Mouse (Mus musculus): ENCODE data around the gene Haus5. TPM values are rescaled to one million over a fixed set of nuclear protein-coding genes. Genes with fewer than 3 reads are reported as not detected.

Haus5 gene
- total and polyA plus RNA-seq, 3 experiments: 32.3 to 50.9 (median 45.6) TPM

DNA sequence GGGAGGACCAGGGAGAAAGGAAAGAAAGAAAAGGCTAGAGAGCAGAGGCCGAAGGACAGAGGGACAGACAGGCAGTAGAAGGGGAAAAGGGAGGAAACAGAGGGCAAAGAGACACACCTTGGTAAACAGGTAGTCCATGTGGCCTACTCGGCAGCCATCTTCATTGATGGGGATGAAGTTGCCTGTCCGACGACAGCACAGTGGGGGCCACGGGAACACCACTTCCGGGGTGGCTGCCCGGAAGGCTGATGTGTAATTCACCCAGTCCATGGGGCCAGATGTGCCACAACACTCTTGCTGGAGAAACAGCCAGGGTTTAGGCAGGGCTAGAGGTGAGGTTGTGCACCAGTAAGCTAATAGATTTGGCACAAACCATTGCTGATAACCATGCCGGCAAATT is 59.9 kb downstream of the Haus5 start (continued):
- TF ChIP-seq MXI1 (IDR thresholded peaks at IDR 0.05; ENCODE audit: low read depth, low read length): no peak
- TF ChIP-seq UBTF (IDR thresholded peaks at IDR 0.05; ENCODE audit: low read depth, low read length): no peak
- TF ChIP-seq RCOR1 (conservative IDR thresholded peaks at IDR 0.05; ENCODE audit: low read depth, low read length): no peak
- TF ChIP-seq MAZ (IDR thresholded peaks at IDR 0.05; ENCODE audit: low read depth, low read length): peak; percentile 69; the same call in 1 of the 2 replicates

DNA sequence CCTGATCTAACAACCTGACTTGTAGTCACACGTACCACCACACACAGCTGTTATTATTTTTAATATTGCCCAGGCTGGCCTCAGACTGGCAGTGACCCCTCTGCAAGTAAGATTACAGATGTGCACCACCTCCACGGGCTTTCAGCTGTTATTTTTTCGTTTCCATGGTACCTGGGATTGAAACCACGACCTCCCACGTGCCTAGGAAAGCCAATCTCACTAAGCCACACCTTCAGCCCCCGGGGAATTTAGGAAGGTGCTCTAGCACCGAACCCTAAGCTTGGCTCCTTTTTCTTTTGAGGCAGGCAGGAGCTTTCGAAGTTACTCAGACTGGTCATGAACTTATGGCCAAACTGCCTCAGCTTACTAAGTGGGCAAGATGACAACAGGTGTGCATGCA is 60.4 kb downstream of the Haus5 start:
- Histone ChIP-seq H3K27ac (ENCODE audit: insufficient read depth, low read depth) (peak overlapping the region; percentile 64), H3K27me3 (replicated peaks) (no peaks in the 10 kb centered on the region), H3K9ac (ENCODE audit: insufficient read depth, low read depth) (peak overlapping the region; percentile 51), H3K4me2 (ENCODE audit: insufficient read depth, low read depth, poor library complexity, severe bottlenecking) (peak overlapping the region; percentile 52), H3K9me3 (replicated peaks; ENCODE audit: low read length) (peaks cover 3% of the 10 kb centered on the region), H3K4me3 (replicated peaks in 1 of 3; ENCODE audit: low read depth in 2 of 3, low read length in 2 of 3, poor library complexity in 1 of 3) (peak overlapping the region in 2 of 3 experiments; percentile 23 to 60), H3K79me2 (replicated peaks; ENCODE audit: control insufficient read depth, extremely low read depth, insufficient read depth, poor library complexity, severe bottlenecking) (peaks cover 3% of the 10 kb centered on the region), H3K36me3 (replicated peaks in 1 of 2; ENCODE audit: control insufficient read depth in 1 of 2, insufficient read depth in 1 of 2, low read length in 1 of 2) (peaks cover 0 to 27% of the 10 kb centered on the region in 2 experiments), H3K4me1 (ENCODE audit: control insufficient read depth in 1 of 2, insufficient read depth in 2 of 2) (peaks cover 23 to 29% of the 10 kb centered on the region in 2 experiments)
- dilution Hi-C loops (cut with MboI; ENCODE audit: extremely low pct_ligation_motif_present, extremely low pct_unique_long_range_greater_than_20kb, low sequenced_read_pairs): no loop called here
- DNase-seq (ENCODE audit: extremely low read depth): no peak
- in situ Hi-C loops (cut with MboI; ENCODE audit: low pct_ligation_motif_present, low pct_unique_long_range_greater_than_20kb, low sequenced_read_pairs): no loop called here
- TF ChIP-seq TBP (conservative IDR thresholded peaks at IDR 0.05; ENCODE audit: low read depth, low read length) (no peak), BHLHE40 (IDR thresholded peaks at IDR 0.05; ENCODE audit: low read depth, low read length) (peak; percentile 81), MXI1 (IDR thresholded peaks at IDR 0.05; ENCODE audit: low read depth, low read length) (no peak), USF2 (conservative IDR thresholded peaks at IDR 0.05; ENCODE audit: low read depth, low read length) (0 out of 2 replicates have a peak, but pooled peaks have one; percentile 10), E2F4 (IDR thresholded peaks at IDR 0.05; ENCODE audit: insufficient replicate concordance, low read depth, low read length) (no peak), IRF4 (IDR thresholded peaks at IDR 0.05; ENCODE audit: low read depth, low read length) (peak; percentile 9; the same call in 1 of the 2 replicates), SIN3A (IDR thresholded peaks at IDR 0.05; ENCODE audit: low read length) (peak; percentile 35), MYC (IDR thresholded peaks at IDR 0.05; ENCODE audit: low read depth, low read length) (no peak; the same call in 1 of the 2 replicates), EP300 (IDR thresholded peaks at IDR 0.05; ENCODE audit: low read length) (no peak), USF1 (IDR thresholded peaks at IDR 0.05; ENCODE audit: low read depth, low read length) (peak; percentile 61), CHD2 (IDR thresholded peaks at IDR 0.05; ENCODE audit: low read length) (no peak), NRF1 (IDR thresholded peaks at IDR 0.05; ENCODE audit: low read depth, low read length) (no peak), ETS1 (conservative IDR thresholded peaks at IDR 0.05; ENCODE audit: low read depth, low read length) (no peak), CTCF (conservative IDR thresholded peaks at IDR 0.05 in 1 of 2, IDR thresholded peaks at IDR 0.05 in 1 of 2; ENCODE audit: low read depth in 2 of 2, low read length in 2 of 2) (no peak), ZKSCAN1 (IDR thresholded peaks at IDR 0.05; ENCODE audit: borderline replicate concordance, low read depth, low read length) (no peak), GABPA (IDR thresholded peaks at IDR 0.05; ENCODE audit: insufficient replicate concordance, low read depth, low read length) (no peak), KAT2A (IDR thresholded peaks at IDR 0.05; ENCODE audit: insufficient replicate concordance, low read length) (no peak), ZNF384 (IDR thresholded peaks at IDR 0.05; ENCODE audit: low read depth, low read length) (no peak), POLR2A (IDR thresholded peaks at IDR 0.05; ENCODE audit: low read depth, low read length) (peak; percentile 28; the same call in 1 of the 2 replicates), RAD21 (IDR thresholded peaks at IDR 0.05; ENCODE audit: low read depth, low read length) (no peak), MAX (IDR thresholded peaks at IDR 0.05; ENCODE audit: low read length) (no peak), MAZ (IDR thresholded peaks at IDR 0.05; ENCODE audit: low read depth, low read length) (no peak), NELFE (IDR thresholded peaks at IDR 0.05; ENCODE audit: low read depth, low read length) (no peak), MEF2A (IDR thresholded peaks at IDR 0.05; ENCODE audit: borderline replicate concordance, low read depth, low read length) (no peak)

Other genes starting within 250 kb of the Haus5 start
Only the 20 nearest of the 33 such genes appear.
- 1.6 and 2.3 TPM in 2 replicates for gene Hspb6, start 112.8 kb downstream of the Haus5 start, total RNA-seq (2012; rRNA removed)
- gene Hspb6, start 112.8 kb downstream of the Haus5 start, total RNA-seq (2014; rRNA removed): 0.79 and 1.2 TPM in 2 replicates
- gene Hspb6, start 112.8 kb downstream of the Haus5 start, polyA plus RNA-seq (2012; ENCODE audit: insufficient read length, low read depth): 4.1 and 6.0 TPM in 2 replicates
- gene Proser3, start 112.7 kb downstream of the Haus5 start, total RNA-seq (2012; rRNA removed): 4.0 and 5.9 TPM in 2 replicates
- gene Proser3, start 112.7 kb downstream of the Haus5 start, total RNA-seq (2014; rRNA removed): 1.7 and 2.0 TPM in 2 replicates
- 5.7 and 6.0 TPM in 2 replicates for gene Proser3, start 112.7 kb downstream of the Haus5 start, polyA plus RNA-seq (2012; ENCODE audit: insufficient read length, low read depth)
- 8.3 and 11.0 TPM in 2 replicates for gene Lin37, start 105.2 kb downstream of the Haus5 start, total RNA-seq (2012; rRNA removed)
- 4.0 and 5.2 TPM in 2 replicates for gene Lin37, start 105.2 kb downstream of the Haus5 start, total RNA-seq (2014; rRNA removed)
- gene Lin37, start 105.2 kb downstream of the Haus5 start, polyA plus RNA-seq (2012; ENCODE audit: insufficient read length, low read depth): 38.6 and 49.5 TPM in 2 replicates
- 56.7 and 61.2 TPM in 2 replicates for gene U2af1l4, start 101.7 kb downstream of the Haus5 start, total RNA-seq (2012; rRNA removed)
- gene U2af1l4, start 101.7 kb downstream of the Haus5 start, total RNA-seq (2014; rRNA removed): 60.8 and 63.4 TPM in 2 replicates
- gene U2af1l4, start 101.7 kb downstream of the Haus5 start, polyA plus RNA-seq (2012; ENCODE audit: insufficient read length, low read depth): 51.5 and 54.4 TPM in 2 replicates
- gene Gm49396, start 101.7 kb downstream of the Haus5 start, total RNA-seq (2012; rRNA removed): 2.6 and 2.7 TPM in 2 replicates
- 1.9 and 2.3 TPM in 2 replicates for gene Gm49396, start 101.7 kb downstream of the Haus5 start, total RNA-seq (2014; rRNA removed)
- gene Gm49396, start 101.7 kb downstream of the Haus5 start, polyA plus RNA-seq (2012; ENCODE audit: insufficient read length, low read depth): 3.3 and 3.8 TPM in 2 replicates
- 55.2 and 59.2 TPM in 2 replicates for gene Psenen, start 101.4 kb downstream of the Haus5 start, total RNA-seq (2012; rRNA removed)
- gene Psenen, start 101.4 kb downstream of the Haus5 start, total RNA-seq (2014; rRNA removed): 83.6 and 92.7 TPM in 2 replicates
- gene Psenen, start 101.4 kb downstream of the Haus5 start, polyA plus RNA-seq (2012; ENCODE audit: insufficient read length, low read depth): 101 and 121 TPM in 2 replicates
- gene Igflr1, start 99.6 kb downstream of the Haus5 start, total RNA-seq (2012; rRNA removed): 0.92 and 1.3 TPM in 2 replicates
- not detected in 2 replicates for gene Igflr1, start 99.6 kb downstream of the Haus5 start, total RNA-seq (2014; rRNA removed)
- 0.65 TPM in 1 of 2 replicates, not detected in the other for gene Igflr1, start 99.6 kb downstream of the Haus5 start, polyA plus RNA-seq (2012; ENCODE audit: insufficient read length, low read depth)
- 17.2 and 18.3 TPM in 2 replicates for gene Kmt2b, start 76.3 kb downstream of the Haus5 start, total RNA-seq (2012; rRNA removed)
- 4.8 and 8.4 TPM in 2 replicates for gene Kmt2b, start 76.3 kb downstream of the Haus5 start, total RNA-seq (2014; rRNA removed)
- 31.0 and 32.8 TPM in 2 replicates for gene Kmt2b, start 76.3 kb downstream of the Haus5 start, polyA plus RNA-seq (2012; ENCODE audit: insufficient read length, low read depth)
- gene Zbtb32, start 66.1 kb downstream of the Haus5 start, total RNA-seq (2012; rRNA removed): 183 TPM in 2 replicates
- 156 and 173 TPM in 2 replicates for gene Zbtb32, start 66.1 kb downstream of the Haus5 start, total RNA-seq (2014; rRNA removed)
- 171 and 178 TPM in 2 replicates for gene Zbtb32, start 66.1 kb downstream of the Haus5 start, polyA plus RNA-seq (2012; ENCODE audit: insufficient read length, low read depth)
- gene Upk1a, start 52.1 kb downstream of the Haus5 start, total RNA-seq (2012; rRNA removed): 6.5 and 10.9 TPM in 2 replicates
- 0.47 and 0.49 TPM in 2 replicates for gene Upk1a, start 52.1 kb downstream of the Haus5 start, total RNA-seq (2014; rRNA removed)
- gene Upk1a, start 52.1 kb downstream of the Haus5 start, polyA plus RNA-seq (2012; ENCODE audit: insufficient read length, low read depth): 1.8 and 2.3 TPM in 2 replicates
- gene Cox6b1, start 38.8 kb downstream of the Haus5 start, total RNA-seq (2012; rRNA removed): 432 and 456 TPM in 2 replicates
- gene Cox6b1, start 38.8 kb downstream of the Haus5 start, total RNA-seq (2014; rRNA removed): 776 and 802 TPM in 2 replicates
- gene Cox6b1, start 38.8 kb downstream of the Haus5 start, polyA plus RNA-seq (2012; ENCODE audit: insufficient read length, low read depth): 581 and 625 TPM in 2 replicates
- gene Etv2, start 29.1 kb downstream of the Haus5 start, total RNA-seq (2012; rRNA removed): not detected in 2 replicates
- not detected in 2 replicates for gene Etv2, start 29.1 kb downstream of the Haus5 start, total RNA-seq (2014; rRNA removed)
- gene Etv2, start 29.1 kb downstream of the Haus5 start, polyA plus RNA-seq (2012; ENCODE audit: insufficient read length, low read depth): not detected in 2 replicates
- gene Rbm42, start 14.7 kb downstream of the Haus5 start, total RNA-seq (2012; rRNA removed): 109 and 121 TPM in 2 replicates
- gene Rbm42, start 14.7 kb downstream of the Haus5 start, total RNA-seq (2014; rRNA removed): 65.3 and 67.2 TPM in 2 replicates
- gene Rbm42, start 14.7 kb downstream of the Haus5 start, polyA plus RNA-seq (2012; ENCODE audit: insufficient read length, low read depth): 104 and 105 TPM in 2 replicates
- not detected in 2 replicates for gene Pmis2, start 6.6 kb upstream of the Haus5 start, total RNA-seq (2012; rRNA removed)
- gene Pmis2, start 6.6 kb upstream of the Haus5 start, total RNA-seq (2014; rRNA removed): not detected in 2 replicates
- not detected in 2 replicates for gene Pmis2, start 6.6 kb upstream of the Haus5 start, polyA plus RNA-seq (2012; ENCODE audit: insufficient read length, low read depth)
- 2.4 and 4.0 TPM in 2 replicates for gene 2200002J24Rik, start 33.9 kb upstream of the Haus5 start, total RNA-seq (2012; rRNA removed)
- gene 2200002J24Rik, start 33.9 kb upstream of the Haus5 start, total RNA-seq (2014; rRNA removed): 3.0 and 6.6 TPM in 2 replicates
- gene 2200002J24Rik, start 33.9 kb upstream of the Haus5 start, polyA plus RNA-seq (2012; ENCODE audit: insufficient read length, low read depth): 2.9 and 3.5 TPM in 2 replicates
- gene Atp4a, start 47.2 kb upstream of the Haus5 start, total RNA-seq (2012; rRNA removed): 0.13 TPM in 1 of 2 replicates, not detected in the other
- 0.14 and 0.67 TPM in 2 replicates for gene Atp4a, start 47.2 kb upstream of the Haus5 start, total RNA-seq (2014; rRNA removed)
- gene Atp4a, start 47.2 kb upstream of the Haus5 start, polyA plus RNA-seq (2012; ENCODE audit: insufficient read length, low read depth): 0.33 TPM in 1 of 2 replicates, not detected in the other
- 136 and 137 TPM in 2 replicates for gene Tmem147, start 64.5 kb upstream of the Haus5 start, total RNA-seq (2012; rRNA removed)
- gene Tmem147, start 64.5 kb upstream of the Haus5 start, total RNA-seq (2014; rRNA removed): 152 and 154 TPM in 2 replicates
- 98.4 and 149 TPM in 2 replicates for gene Tmem147, start 64.5 kb upstream of the Haus5 start, polyA plus RNA-seq (2012; ENCODE audit: insufficient read length, low read depth)
- 0.42 and 0.89 TPM in 2 replicates for gene Gapdhs, start 78.7 kb upstream of the Haus5 start, total RNA-seq (2012; rRNA removed)
- not detected in 2 replicates for gene Gapdhs, start 78.7 kb upstream of the Haus5 start, total RNA-seq (2014; rRNA removed)
- gene Gapdhs, start 78.7 kb upstream of the Haus5 start, polyA plus RNA-seq (2012; ENCODE audit: insufficient read length, low read depth): 1.7 and 2.9 TPM in 2 replicates
- 0.59 and 0.76 TPM in 2 replicates for gene Sbsn, start 86.5 kb upstream of the Haus5 start, total RNA-seq (2012; rRNA removed)
- gene Sbsn, start 86.5 kb upstream of the Haus5 start, total RNA-seq (2014; rRNA removed): 0.30 TPM in 1 of 2 replicates, not detected in the other
- gene Sbsn, start 86.5 kb upstream of the Haus5 start, polyA plus RNA-seq (2012; ENCODE audit: insufficient read length, low read depth): 0.69 and 1.1 TPM in 2 replicates
- not detected in 2 replicates for gene Dmkn, start 98.8 kb upstream of the Haus5 start, total RNA-seq (2012; rRNA removed)
- not detected in 2 replicates for gene Dmkn, start 98.8 kb upstream of the Haus5 start, total RNA-seq (2014; rRNA removed)
- gene Dmkn, start 98.8 kb upstream of the Haus5 start, polyA plus RNA-seq (2012; ENCODE audit: insufficient read length, low read depth): not detected in 2 replicates

All from CH12.LX (cell line).